Mouse (Mus musculus): ENCODE measurements at regions not wholly inside any gene's neighbourhood (a gene's known extent, or its start where the extent isn't known, plus 50 kb on each side); places are given as distances from the start of the nearest gene placed in this dataset.

DNA sequence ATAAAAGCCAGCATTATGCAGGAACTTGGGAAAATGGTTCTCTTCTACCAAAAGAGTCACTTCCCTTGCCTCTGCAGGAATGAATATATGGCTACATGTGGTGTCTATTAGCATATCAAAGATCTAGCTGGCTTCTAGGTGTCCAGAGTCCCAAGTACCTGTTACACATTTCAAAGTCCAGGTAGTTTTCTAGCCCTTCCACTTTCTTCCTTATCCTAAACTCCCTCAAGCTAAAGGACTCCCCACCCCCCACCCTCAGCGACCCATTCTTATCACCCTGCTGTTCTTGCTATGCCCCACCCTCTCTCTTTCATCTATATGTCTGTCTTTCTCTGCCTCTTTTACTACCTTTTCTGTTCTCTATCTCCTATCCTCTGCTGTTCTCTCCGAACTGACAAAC lies 288.3 kb upstream of the Cntn4 start:
- CTCF ChIA-PET, result no interaction called here

DNA sequence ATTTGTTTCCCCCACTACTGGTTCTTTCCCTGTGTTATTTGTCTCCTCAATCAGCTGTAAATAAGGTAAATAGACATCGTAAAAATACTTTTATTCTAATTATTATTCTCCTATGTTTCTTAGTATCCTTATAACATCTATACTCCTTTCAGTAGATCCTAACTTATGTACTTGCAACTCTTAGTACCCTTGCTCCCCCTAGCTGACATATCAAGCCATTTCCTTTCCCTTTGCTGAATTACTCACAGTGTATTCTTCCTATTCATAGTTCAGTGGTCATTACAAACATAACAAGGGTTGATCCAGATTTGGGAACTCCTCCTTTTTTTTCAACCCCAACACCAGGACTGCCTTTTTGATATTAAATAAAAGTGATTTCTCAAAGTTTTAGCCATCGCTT lies 279.1 kb upstream of the Cntn4 start:
- POLR2A ChIA-PET, result no interaction called here
- CTCF ChIA-PET, result no interaction called here

More for the DNA sequence above, 288.3 kb upstream of the Cntn4 start:
- POLR2A ChIA-PET, result no interaction called here

DNA sequence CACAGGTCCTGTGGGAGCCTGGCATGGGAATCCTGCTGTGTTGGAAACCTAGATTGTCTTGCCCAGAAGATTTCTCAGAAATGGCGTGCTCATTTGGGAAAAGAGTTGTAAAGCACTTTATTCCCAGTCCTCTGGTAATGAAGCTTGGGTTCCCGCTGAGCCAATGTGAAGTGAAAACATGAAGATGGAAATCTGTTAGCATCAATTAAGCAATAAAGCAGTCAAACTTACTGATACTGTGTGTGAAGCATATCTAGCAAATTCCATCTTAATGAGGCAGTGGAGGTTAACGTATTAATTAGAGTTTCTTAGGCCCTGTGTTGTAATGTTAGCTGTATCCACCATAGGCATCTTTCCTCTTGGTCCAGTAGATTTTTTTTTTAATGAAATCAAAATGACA lies 259.9 kb upstream of the Cntn4 start:
- ChIA-PET CTCF (interaction anchor here in 1 of 4 experiments (0.6 kb wide), 1 partner anchor 11 kb away, joined by 4 read pairs; no protein-coding TSS in a partner anchor), POLR2A (no interaction called here)

DNA sequence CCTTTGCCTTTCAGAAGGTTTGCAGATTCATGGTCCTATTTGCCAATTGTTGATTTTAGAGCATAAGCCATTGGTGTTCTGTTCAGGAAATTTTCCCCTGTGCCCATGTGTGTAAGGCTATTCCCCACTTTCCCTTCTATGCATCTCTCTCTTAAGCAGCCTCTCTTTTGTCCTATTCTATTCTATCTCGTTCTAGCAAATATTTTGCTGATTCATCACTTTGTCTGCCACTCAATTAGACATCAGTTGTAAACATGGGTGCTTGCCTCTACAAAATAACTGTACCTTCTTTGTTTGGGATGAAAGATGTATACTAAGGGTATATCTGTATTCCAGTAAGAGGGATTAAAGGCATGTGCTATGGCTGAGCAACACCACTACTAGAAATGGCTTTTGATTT lies 230.3 kb upstream of the Cntn4 start:
- ChIA-PET CTCF (no interaction called here), POLR2A (no interaction called here)

DNA sequence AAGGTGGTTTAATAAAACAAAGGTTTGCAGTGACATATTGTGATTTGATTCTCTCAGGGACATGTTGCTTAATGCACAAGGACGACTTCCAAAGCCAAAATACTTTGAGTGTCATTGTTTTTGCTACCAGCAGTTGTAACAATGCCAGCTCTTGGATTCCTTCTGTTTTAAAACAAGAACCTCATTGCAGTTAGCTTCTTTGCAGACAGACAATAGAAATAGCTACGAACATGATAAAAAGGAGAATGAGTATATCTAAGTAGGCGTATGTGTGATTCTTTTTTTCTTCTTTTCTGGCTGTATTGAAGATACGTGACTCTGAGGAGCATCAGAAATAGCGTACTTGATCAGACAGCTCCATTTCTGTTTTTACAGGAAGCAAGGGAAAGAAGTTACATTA lies 194.1 kb upstream of the Cntn4 start:
- ChIA-PET POLR2A (no interaction called here), CTCF (no interaction called here)

GRCm38 (mm10) chr6:105493308-105493707 lies 184.2 kb upstream of the Cntn4 start:
- ChIA-PET CTCF (no interaction called here), POLR2A (interaction anchor here in 1 of 4 experiments (0.7 kb wide), 1 partner anchor 56 kb away, joined by 3 read pairs; no protein-coding TSS in a partner anchor)
